Mouse (Mus musculus) embryo, embryonic 10.5 days (tissue): Measurements from ENCODE around the gene Polr2h.
A peak's percentile ranks its signal among the peaks of the same experiment; 100 is the strongest.

Source experiments
- DNase-seq: peaks from one replicate; pipeline ENCODE4 v3.0.0-alpha.2; 2015; ENCODE audit warnings: low spot score

The Polr2h gene

GRCm38 (mm10) chr16:20701729-20702521 is 15.5 kb upstream of the Polr2h start:
- peak; percentile 29 for DNase-seq

DNA sequence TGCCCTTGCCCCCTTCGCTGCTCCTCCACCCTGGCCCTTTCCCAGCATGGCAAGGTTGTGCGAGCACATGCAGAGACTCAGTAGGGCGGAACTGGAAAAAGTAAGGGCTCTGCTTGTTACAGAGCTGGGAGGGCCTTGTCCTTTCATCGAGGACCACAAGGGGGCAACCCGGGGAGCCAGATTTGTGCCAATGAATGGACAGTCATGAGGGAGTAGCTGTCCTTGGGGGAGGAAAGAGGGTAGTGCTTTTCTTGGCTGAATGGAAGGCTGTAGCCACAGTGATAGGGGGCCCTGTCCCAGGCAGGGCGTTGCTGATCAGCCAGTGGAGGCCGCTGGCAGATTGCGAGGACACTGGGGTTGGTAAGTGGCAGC is 15.0 kb upstream of the Polr2h start:
- peak; percentile 88 for DNase-seq

DNA sequence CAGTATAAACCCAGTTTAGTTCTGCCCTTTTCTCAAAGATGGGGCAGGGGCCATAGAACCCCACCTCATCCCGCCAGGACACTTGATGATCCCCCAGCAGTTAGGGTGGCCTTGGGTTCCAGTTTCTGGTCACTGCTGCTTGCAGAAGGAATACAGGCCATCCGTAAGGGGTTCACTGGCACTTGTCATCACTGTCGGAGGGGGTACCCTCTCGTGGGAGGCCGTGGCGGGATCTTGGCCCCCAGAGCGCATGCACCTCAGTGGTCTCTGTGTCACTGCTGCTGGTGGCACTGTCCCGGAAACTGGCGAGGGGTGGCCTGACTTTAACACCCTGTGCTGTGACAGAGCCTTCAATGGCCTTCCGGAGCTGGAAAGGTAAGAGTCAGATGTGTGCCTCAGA is 14.4 kb upstream of the Polr2h start:
- DNase-seq, result no peak

GRCm38 (mm10) chr16:20703699-20704400 is 13.6 kb upstream of the Polr2h start:
- DNase-seq, result no peak

DNA sequence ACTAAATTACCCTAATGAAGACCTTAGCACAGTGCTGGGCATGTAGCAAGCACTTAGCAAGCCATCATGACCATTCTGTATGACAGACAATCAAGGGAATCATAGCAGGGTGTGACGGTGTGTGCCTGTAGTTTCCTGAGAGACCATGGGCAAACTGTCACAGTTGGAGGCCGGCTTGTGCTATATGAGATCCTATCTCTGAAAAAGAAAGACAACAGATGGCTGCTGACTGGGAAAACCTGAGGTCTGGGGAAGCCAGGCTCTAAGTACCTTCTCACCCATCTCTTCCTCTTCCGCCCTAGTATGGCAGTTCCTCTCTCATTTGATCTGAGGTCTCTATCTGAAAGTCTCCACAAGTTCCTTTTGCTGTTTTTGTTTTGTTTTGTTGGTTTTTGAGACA is 11.7 kb upstream of the Polr2h start:
- DNase-seq, result no peak

DNA sequence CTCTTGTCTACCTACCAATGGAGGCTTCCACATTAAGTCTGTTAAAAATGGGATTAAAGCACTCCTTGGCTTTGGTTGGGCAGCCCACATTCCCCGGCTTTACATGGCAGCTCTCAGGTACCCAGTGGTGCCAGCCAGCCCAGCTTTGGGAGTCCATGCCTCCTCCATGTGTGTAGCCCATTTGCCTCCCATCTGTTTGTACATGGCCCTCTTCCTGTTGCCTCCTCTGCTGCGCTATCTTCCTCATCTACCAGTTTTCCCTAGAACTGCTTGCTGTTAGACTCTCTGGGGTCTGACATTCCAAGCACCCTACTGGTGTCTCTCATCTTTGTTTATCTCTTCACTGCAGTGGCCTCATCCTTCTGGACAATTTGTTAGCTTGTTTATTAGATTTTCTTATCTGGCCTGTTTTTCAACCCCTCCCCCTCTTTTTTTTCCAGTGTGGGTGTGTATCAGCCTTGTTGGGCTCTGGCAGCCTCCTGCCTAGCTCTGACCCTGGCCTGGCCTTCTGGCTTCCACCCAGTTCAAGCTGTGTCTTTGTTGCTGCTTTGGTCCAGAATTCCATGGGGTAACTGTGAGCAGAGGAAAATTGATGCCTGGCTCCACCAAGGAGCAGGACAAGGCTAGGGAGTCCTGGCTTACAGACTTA is 10.9 kb upstream of the Polr2h start:
- no peak for DNase-seq

DNA sequence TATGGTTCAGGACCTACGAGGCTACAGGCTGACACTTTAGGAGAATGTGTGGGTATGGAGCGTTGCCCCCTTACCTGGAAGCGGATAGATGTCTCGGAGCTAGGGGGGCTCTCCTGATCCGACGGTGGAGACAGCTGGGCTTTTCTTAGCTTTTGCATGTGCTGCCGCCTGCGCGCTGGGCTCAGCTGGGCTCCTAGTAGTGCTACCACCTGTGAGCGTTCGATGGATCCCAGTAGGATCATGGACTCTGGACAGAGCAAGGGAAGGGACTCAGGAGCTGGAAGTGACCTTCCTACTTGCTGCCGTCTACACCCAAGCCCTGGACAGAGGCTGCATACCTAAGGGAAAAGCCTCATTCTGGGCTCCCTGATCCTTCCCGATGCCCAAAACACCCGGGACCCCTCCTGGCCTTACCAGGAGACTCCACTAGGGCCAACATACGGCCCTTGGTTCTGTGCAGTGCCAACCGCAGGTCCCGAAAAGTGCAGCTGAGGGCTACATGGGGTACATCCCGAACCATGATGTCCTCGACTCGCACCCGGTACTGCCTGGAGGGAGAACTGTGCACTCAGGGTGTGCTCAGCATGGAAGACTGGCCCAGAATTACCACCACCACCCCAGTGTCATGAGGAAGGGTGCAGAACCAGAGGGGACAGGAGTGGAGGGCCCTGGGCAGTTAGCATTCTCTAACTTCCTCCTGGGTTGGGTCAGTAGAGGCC is 9.1 kb upstream of the Polr2h start:
- no peak for DNase-seq

DNA sequence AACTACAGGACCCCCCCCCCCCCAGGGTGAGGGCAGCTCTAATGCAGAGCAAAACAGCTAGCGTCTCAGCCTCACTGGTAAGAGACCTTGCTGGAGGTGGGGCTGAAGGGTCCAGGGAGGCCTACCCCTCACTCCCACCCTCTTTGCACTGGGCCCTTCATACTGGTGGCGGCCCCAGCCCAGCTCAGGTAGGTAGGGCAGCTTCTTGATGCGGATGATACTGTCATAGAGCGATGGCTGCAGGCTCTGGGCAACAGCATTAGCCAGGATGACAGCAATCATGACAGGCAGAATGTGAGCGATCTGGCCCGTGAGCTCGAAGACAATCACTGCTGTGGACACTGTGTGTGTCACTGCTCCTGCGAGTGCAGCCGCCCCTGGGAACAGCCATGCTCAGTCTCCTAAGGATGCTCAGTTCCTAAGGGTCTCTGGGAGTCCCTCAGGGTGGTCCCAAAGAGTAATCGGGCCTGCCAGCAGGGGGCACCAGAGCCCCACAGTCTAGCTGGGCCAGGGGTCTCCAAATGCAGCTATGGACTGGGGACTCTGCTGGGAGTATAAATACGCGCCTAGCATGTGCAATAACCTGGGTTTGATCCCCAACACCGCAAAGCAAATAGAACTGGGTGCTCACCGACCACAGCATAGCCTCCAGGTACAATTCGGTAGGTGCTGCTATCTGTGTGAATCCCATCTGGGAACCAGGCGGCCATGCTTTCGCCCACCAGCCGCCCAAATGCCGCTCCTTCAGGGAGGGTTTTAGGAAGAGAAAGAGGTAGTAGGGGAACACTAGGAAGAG is 8.3 kb upstream of the Polr2h start:
- DNase-seq, result peak; percentile 81

DNA sequence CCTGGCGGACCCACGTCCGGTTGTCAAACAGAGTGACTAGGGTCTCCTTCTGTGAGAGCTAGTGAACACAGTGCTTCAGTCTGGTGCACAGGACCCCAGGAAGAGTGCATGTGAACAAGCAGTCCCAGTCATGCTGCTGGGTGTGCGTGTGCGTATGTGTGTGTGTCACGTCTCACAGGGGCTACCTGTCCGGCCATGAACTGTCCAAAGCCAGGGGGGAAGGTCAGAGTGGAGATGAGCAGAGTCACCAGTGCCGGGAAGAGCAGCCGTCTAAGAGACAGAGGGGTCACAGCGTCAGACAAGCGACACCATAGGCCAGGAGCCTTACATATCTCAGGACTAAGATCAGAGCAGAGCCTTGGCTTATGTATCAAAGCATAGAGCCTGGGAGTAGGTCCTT is 7.1 kb upstream of the Polr2h start:
- no peak for DNase-seq

DNA sequence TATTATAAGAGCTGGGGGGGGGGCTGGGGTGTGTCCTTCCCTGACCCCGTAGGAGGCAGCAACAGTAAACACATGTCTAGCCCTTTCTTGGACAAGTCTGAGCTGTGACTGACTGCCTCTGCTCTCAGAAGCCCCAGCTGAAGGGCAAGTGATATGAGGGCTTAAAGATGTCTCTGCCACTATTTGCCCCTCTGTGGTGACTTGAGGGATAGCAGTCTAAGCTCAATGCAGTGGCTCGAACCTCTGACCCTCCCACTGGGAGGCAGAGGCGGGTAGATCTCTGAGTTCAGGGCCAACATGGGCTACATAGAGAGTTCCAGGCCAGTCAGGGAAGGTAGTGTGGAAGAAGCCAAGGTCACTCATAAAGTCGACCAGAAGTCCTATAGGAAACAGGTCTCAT is 6.7 kb upstream of the Polr2h start:
- no peak for DNase-seq

DNA sequence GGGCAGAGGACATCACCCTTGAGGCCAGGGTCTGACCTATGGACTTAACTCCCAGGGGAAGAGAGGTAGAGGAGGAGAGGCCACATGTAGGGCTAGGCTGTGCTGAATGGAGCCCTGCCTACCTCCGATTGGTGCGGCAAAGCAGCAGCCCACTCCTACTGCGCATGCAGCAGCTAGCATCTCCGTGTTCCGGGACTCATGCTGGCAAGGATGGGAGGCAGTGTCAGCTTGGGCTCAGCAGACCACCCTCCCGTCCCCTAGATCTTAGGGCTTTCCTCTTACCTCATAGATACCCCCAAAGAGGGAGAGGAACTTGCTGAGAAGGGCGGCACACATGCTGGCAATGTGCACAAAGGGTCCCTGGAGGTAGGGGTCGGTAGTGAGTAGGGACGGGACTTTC is 5.3 kb upstream of the Polr2h start:
- no peak for DNase-seq

DNA sequence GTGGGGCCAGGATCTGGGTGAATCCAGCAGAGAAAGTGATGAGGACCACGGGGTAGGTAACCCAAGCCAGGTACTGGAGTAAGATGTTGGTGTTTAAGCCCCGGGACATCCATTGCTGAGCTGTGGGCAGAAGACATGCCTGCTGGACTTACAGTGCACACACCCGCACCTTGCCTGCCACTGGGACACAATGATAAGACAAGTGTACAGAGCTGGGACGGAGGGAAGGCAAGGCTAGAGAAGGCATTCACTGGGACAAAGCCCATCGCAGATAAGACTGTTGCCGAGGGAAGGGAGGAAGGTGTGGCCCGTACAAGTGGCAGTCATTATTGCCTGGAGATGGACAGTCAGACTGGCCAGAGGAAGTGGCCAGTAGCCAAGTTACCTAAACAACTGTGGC is 4.6 kb upstream of the Polr2h start:
- DNase-seq, result no peak

DNA sequence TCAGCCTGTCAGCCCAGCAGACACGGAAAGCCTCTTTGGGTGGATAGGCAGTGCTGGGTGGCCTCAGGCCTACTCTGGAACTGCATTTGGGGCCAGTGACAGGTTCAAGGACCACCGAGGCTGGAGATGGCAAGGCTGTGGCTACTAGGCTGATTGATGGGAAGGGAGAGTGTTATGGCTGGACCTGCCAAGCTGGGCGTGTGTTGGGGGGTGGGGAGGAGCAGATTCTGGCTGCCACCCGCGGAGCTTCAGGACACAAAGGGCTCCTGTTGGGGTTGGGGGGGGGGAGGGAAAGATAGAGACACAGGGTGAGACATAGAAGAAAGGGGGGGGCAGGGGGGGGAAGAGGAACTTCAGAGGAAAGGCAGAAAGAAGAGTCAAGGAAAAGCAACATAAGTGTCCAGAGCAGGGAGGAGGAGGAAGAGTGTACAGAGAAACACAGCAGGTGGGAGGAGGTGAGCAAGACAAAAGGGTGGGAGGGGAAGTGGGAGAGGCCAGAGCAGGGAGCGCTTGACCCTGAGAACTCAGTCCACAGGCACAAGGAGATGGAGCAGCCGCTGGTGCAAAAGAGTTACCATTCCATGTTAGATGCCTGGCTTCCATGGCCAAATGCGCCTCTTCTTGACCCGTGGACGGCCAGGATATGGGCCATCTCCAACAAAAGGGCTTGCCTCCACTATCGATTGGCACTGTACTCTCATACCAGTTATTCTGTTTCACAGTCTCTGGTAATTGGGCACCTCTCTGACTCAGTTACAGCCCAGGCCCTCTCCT is 3.0 kb upstream of the Polr2h start:
- DNase-seq, result no peak

GRCm38 (mm10) chr16:20715161-20715560 is 2.3 kb upstream of the Polr2h start:
- no peak for DNase-seq

DNA sequence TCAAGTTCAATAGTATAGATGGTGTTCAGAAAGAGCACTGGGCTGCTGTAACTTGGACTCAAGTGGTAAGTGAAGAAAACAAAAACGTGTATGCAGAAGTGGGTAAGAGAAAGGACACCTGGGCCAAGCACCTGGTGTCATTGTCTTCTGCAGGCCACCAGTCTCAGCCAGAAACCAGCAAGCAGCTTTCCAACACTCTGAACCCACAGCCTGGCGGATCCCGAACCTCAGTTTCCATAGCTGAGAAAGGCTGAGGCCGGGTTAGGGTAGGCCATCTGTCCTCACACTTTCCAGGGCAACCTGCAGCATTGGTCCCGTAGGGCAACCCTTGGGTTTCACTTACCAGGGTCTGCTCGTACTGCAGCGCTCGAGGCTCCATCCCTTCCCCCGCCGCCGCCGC is 1.9 kb upstream of the Polr2h start:
- DNase-seq, result no peak

DNA sequence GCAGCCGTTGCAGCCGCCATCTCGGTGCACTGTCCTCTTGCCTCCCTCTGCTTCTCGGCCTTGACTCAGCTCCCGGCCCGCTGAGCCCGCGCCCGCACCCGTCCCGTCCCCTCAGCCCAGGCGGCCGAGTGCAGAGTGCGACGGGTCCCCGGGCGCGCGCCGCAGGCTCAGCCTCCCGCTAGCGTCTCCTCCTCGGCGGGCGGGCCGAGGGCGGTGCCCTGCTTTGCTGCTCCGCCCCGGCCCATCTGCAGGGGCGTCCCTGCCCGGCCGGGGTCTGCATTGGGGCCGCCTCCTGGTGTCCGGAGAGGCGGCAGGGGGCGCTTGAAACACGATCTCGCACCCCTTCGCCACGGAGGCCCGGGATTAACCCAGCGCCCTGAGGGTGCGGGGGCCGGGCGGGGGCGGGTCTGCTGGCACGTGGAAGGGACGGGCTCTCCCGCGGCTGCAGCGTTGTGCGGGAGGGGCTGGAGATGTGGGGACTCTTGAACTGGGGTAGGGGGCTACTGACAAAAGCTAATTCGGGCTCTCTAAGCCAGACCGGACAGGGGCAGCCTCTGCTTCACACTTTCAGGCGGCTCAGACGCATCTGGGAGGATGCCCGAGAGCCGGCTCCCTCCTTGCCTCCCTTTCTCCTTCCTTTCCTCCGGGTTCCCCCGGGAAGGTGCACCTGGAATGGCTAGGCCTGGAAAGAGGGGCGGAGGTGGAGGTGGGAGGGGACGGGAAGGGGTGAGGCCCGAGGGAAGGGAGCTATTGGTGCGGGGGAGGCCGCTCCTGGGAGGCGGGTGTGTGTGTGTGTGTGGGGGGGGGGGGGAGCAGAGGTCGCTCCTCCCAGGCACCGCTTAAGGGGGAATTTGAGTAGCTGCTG is 1.3 kb upstream of the Polr2h start:
- DNase-seq, result peak; percentile 91

DNA sequence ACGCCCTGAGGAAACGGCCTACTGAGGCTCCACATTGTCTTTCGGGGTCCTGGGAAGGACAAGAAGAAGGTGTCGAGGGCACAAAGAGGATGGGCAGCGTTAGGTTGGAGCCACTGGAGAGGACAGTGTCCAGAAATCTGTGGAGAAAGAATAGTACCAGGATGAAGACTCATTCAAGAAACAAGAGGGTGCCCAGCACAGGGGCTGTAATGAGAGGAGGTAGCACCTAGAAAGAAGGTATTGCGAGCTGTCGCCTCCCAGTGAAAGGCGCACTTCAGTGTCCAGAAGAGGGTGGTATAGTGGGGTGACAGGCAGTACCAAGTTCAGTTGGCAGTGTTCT is 654 bp upstream of the Polr2h start:
- no peak for DNase-seq

DNA sequence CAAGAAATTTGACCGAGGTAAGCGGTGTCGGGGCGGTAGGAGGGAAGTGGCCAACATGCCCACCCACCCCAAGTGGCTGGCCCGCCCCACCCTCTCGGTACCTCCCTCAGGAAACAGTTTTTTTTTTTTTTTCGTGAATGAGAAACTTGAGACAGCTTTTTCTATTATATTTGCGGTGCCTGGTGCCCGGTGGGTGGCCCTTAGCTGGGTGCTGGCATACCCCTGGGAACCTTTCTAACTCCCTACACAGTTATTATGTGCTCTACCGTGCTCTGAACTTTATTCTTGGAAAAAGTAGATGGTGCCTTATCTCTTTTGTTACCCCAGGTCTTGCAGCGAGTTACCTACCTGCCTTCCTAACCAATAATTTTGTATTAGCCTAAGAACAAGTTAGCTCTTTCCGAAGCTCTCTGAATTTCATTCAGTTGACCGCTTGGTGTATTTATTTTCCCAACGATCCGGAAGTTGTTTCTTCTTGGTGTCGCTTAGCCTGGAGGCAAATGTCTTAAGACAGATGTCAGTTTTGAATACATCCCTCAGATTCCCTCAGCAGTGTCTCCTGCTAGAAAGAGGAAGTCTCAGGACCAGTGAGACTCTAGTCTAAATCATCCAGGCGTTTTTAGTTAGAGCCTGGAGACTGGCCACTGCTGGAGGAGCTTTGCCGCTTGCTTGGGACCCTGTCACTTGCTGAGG is 659 bp downstream of the Polr2h start:
- DNase-seq, result peak; percentile 39

- DNase-seq, result no peak
These were observed 4.3 kb downstream of the Polr2h start for GRCm38 (mm10) chr16:20721808-20722207.

DNA sequence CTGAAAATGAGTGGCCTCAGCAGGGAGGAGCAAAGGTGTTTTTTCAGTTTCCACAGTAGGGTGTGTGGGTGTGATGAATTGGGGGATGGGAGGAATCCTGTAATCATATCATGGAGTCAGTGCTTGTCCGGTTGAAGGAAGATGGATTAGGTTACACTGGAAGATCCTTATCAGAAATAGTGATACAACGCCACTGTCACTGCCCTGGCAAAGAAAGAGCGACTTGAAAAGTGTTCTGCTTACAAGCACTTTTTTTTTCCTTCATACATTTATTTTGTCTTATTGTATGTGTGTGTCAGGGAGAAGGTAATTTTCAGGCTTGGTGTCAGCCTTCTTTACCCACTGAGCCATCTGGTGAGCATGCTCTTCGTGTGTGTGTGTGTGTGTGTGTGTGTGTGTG is 5.3 kb downstream of the Polr2h start:
- DNase-seq, result no peak
